ENCODE assay signal across 8 mouse cellular contexts in the genomic region with DNA sequence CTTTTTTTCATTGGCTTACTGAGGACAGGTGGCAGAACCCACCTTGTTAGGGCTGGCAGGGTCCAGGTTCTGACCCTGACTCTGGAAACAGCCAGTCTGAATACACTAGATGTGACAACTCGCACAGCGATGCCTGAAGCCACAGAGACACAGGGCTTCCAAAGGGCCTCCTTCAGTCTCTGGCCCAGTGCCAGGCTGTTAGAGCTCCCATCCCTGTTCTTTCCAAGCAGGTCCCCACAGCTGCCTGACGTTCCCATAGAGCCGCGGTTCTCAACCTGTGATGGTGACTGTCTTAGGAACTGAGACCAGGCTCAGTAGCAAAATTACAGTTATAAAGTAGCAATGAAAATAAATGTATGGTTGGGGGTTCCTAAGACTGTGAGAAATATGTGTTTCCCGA.
DNase-seq lines count a peak whose midpoint lies in the region; ATAC-seq and TF ChIP-seq lines count a peak whose summit lies in the region.

No protein-coding gene starts in this region.

- 77% methylated on average over 6 of the region's 6 CpGs for WGBS in liver, postnatal 0 days (ENCODE audit: insufficient replicate concordance)
- WGBS in embryonic facial prominence, embryonic 13.5 days = 56% methylated on average over 6 of the region's 6 CpGs
- 33% methylated on average over 6 of the region's 6 CpGs for WGBS in hindbrain, postnatal 0 days

- no peak for TF ChIP-seq EP300 in liver, postnatal 0 days (IDR thresholded peaks at IDR 0.05; ENCODE audit: low read depth)

- no peak overlapping the region for H3K4me3 ChIP-seq in liver, postnatal 0 days (ENCODE audit: low read depth, low read length)
- no peak overlapping the region for H3K4me3 ChIP-seq in embryonic facial prominence, embryonic 13.5 days
- no peak overlapping the region for H3K4me3 ChIP-seq in hindbrain, postnatal 0 days (ENCODE audit: low read length)

- no peak overlapping the region for H3K4me2 ChIP-seq in liver, postnatal 0 days (ENCODE audit: low read depth, low read length)
- H3K4me2 ChIP-seq in embryonic facial prominence, embryonic 13.5 days = no peak overlapping the region
- H3K4me2 ChIP-seq in hindbrain, postnatal 0 days (ENCODE audit: low read depth, low read length) = no peak overlapping the region

- DNase-seq in frontal cortex, postnatal 10 days (ENCODE audit: low spot score in 2 of 2) = peak; percentile 3 to 8
- DNase-seq in frontal cortex, adult 2 months (ENCODE audit: extremely low spot score in 1 of 2, low spot score in 1 of 2) = no peak
- DNase-seq in liver = peak; percentile 30
- no peak for DNase-seq in liver, postnatal 0 days
- peak; percentile 69 for DNase-seq in hindbrain, postnatal 0 days (ENCODE audit: low spot score)
- no peak for DNase-seq in cerebellum, adult 18-20 months

- H3K36me3 ChIP-seq in liver, postnatal 0 days (replicated peaks; ENCODE audit: insufficient read depth, low read length) = no peaks in the 10 kb centered on the region
- H3K36me3 ChIP-seq in embryonic facial prominence, embryonic 13.5 days = 0 out of 2 replicates have a peak, but pooled peaks cover 3% of the 10 kb centered on the region
- no peaks in the 10 kb centered on the region for H3K36me3 ChIP-seq in hindbrain, postnatal 0 days (ENCODE audit: insufficient read depth, low read length)

- no peaks in the 10 kb centered on the region for H3K4me1 ChIP-seq in liver, postnatal 0 days (ENCODE audit: insufficient read depth)
- peaks cover 32% of the 10 kb centered on the region for H3K4me1 ChIP-seq in embryonic facial prominence, embryonic 13.5 days
- no peaks in the 10 kb centered on the region for H3K4me1 ChIP-seq in hindbrain, postnatal 0 days (ENCODE audit: insufficient read depth, low read length)

- H3K27me3 ChIP-seq in liver, postnatal 0 days (ENCODE audit: insufficient read depth, low read length) = no peaks in the 10 kb centered on the region
- H3K27me3 ChIP-seq in embryonic facial prominence, embryonic 13.5 days = no peaks in the 10 kb centered on the region
- H3K27me3 ChIP-seq in hindbrain, postnatal 0 days (ENCODE audit: insufficient read depth, low read length) = no peaks in the 10 kb centered on the region

- no peak overlapping the region for H3K27ac ChIP-seq in liver, postnatal 0 days (ENCODE audit: low read depth)
- peak overlapping the region; percentile 4; the same call in 1 of the 2 replicates for H3K27ac ChIP-seq in embryonic facial prominence, embryonic 13.5 days
- no peak overlapping the region for H3K27ac ChIP-seq in hindbrain, postnatal 0 days

- H3K9ac ChIP-seq in liver, postnatal 0 days (replicated peaks) = no peak overlapping the region
- H3K9ac ChIP-seq in embryonic facial prominence, embryonic 13.5 days = no peak overlapping the region
- no peak overlapping the region for H3K9ac ChIP-seq in hindbrain, postnatal 0 days (replicated peaks; ENCODE audit: low read length)

- ATAC-seq in liver, postnatal 0 days = no peak
- ATAC-seq in embryonic facial prominence, embryonic 13.5 days (ENCODE audit: insufficient number of reproducible peaks, insufficient read depth, low FRiP score, low TSS enrichment, low read depth) = no peak
- no peak for ATAC-seq in hindbrain, postnatal 0 days
- ATAC-seq in monocyte, adult 5-6 weeks (replicated peaks; ENCODE audit: insufficient number of reproducible peaks, low FRiP score, low TSS enrichment, poor library complexity, severe bottlenecking) = no peak

- TF ChIP-seq CTCF in liver, postnatal 0 days (IDR thresholded peaks at IDR 0.05; ENCODE audit: low read depth) = no peak
- TF ChIP-seq CTCF in hindbrain, postnatal 0 days (IDR thresholded peaks at IDR 0.05; ENCODE audit: low read depth) = no peak

- H3K9me3 ChIP-seq in liver, postnatal 0 days (ENCODE audit: low read length) = no peaks in the 10 kb centered on the region
- H3K9me3 ChIP-seq in embryonic facial prominence, embryonic 13.5 days = no peaks in the 10 kb centered on the region
- H3K9me3 ChIP-seq in hindbrain, postnatal 0 days (ENCODE audit: low read length) = no peaks in the 10 kb centered on the region

Comparison
In these comparisons a context has a peak if more than half of its experiments do, and no peak if none do; other contexts are left out.
1. DNase-seq: peak in frontal cortex, postnatal 10 days (2 of 2), liver (single experiment) and hindbrain, postnatal 0 days (single experiment); none in frontal cortex, adult 2 months (0 of 2), liver, postnatal 0 days (single experiment) and cerebellum, adult 18-20 months (0 of 2).